Mouse (Mus musculus) heart, adult 2 months (tissue): Measurements from ENCODE around the gene Fut8.

Experiments
- CTCF ChIP-seq: fragments of 200-600 bp; IDR thresholded peaks from 2 replicates; pipeline ENCODE4 v1.8.1; 2022; ENCODE audit warnings: antibody characterized with exemption, mild to moderate bottlenecking, moderate library complexity
- POLR2A ChIP-seq: fragments of 200-500 bp; IDR thresholded peaks from 2 replicates; pipeline ENCODE4 v1.6.1; 2011; ENCODE audit warnings: mild to moderate bottlenecking, low read depth, low read length, control low read depth; ENCODE audit not compliant: insufficient read depth

GRCm38 (mm10) chr12:77291017-77291416 is 53.1 kb downstream of the Fut8 start:
- no peak for TF ChIP-seq CTCF
- no peak for TF ChIP-seq POLR2A
